Mouse (Mus musculus): ENCODE results near the gene Zfp985. TPM values are rescaled to one million over a fixed set of nuclear protein-coding genes. Genes with fewer than 3 reads are reported as not detected.

Zfp985 gene
- polyA plus RNA-seq, 1 experiment from 2014 or later, result 0.17 TPM

Other genes with a start within 250 kb of the Zfp985 start
- 0.09 TPM in 1 of 2 replicates, not detected in the other for gene Zfp988, start 247.6 kb upstream of the Zfp985 start, polyA plus RNA-seq (2014; fragmentation: Nextera tagmentation; extraction: Ambion mirVana)
- not detected in 2 replicates for gene Zfp978, start 192.0 kb upstream of the Zfp985 start, polyA plus RNA-seq (2014; fragmentation: Nextera tagmentation; extraction: Ambion mirVana)
- 4.2 and 5.8 TPM in 2 replicates for gene Zfp982, start 60.9 kb upstream of the Zfp985 start, polyA plus RNA-seq (2014; fragmentation: Nextera tagmentation; extraction: Ambion mirVana)
- gene Gm16503, start 13.1 kb upstream of the Zfp985 start, polyA plus RNA-seq (2014; fragmentation: Nextera tagmentation; extraction: Ambion mirVana), result 0.38 and 0.39 TPM in 2 replicates
- 3.2 and 4.4 TPM in 2 replicates for gene Zfp979, start 89.2 kb downstream of the Zfp985 start, polyA plus RNA-seq (2014; fragmentation: Nextera tagmentation; extraction: Ambion mirVana)
- gene Zfp534, start 149.3 kb downstream of the Zfp985 start, polyA plus RNA-seq (2014; fragmentation: Nextera tagmentation; extraction: Ambion mirVana), result not detected in 2 replicates